Mouse (Mus musculus) lung, embryonic 15.5 days (tissue): ENCODE measurements at regions not wholly inside any gene's neighbourhood (a gene's known extent, or its start where the extent isn't known, plus 50 kb on each side); places are given as distances from the start of the nearest gene placed in this dataset.

Experiments used
- ATAC-seq: fragments of 200-750 bp; cut with Nextera tagmentation; 2 replicates; pipeline ENCODE4 v1.8.0; 2017; ENCODE audit warnings: moderate number of reproducible peaks, borderline replicate concordance; ENCODE audit not compliant: low FRiP score, low TSS enrichment; ENCODE audit errors: extremely low read depth
- H3K27ac ChIP-seq: fragments of 300-500 bp; sonication (generic); 2 replicates; pipeline ENCODE4 v1.5.1; 2015; ENCODE audit warnings: moderate library complexity, mild to moderate bottlenecking, inconsistent platforms
- H3K27me3 ChIP-seq: fragments of 300-500 bp; sonication (generic); 2 replicates; pipeline ENCODE4 v1.6.1; 2015; ENCODE audit warnings: inconsistent platforms
- H3K36me3 ChIP-seq: fragments of 300-500 bp; sonication (generic); 2 replicates; pipeline ENCODE4 v1.6.1; 2015; ENCODE audit warnings: inconsistent platforms
- H3K4me1 ChIP-seq: fragments of 300-500 bp; sonication (generic); 2 replicates; pipeline ENCODE4 v1.6.1; 2015; ENCODE audit warnings: inconsistent platforms
- H3K4me2 ChIP-seq: fragments of 300-500 bp; sonication (generic); 2 replicates; pipeline ENCODE4 v1.6.1; 2015; ENCODE audit warnings: inconsistent platforms, mild to moderate bottlenecking, moderate library complexity
- H3K4me3 ChIP-seq: fragments of 300-500 bp; sonication (generic); 2 replicates; pipeline ENCODE4 v1.5.1; 2015; ENCODE audit warnings: mild to moderate bottlenecking, inconsistent platforms
- H3K9ac ChIP-seq: fragments of 300-500 bp; sonication (generic); 2 replicates; pipeline ENCODE4 v1.6.1; 2015; ENCODE audit warnings: inconsistent platforms
- H3K9me3 ChIP-seq: fragments of 300-500 bp; sonication (generic); 2 replicates; pipeline ENCODE4 v1.6.1; 2016; ENCODE audit warnings: inconsistent platforms
- WGBS: fragments of 180-500 bp; shearing (Covaris S2); methylation state at CpG from one replicate; pipeline ENCODE4 v1.1.7; 2015; 5-methylcytosine and 5-hydroxymethylcytosine counted together

- no peak overlapping the region for H3K4me2 ChIP-seq
- H3K9ac ChIP-seq: no peak overlapping the region
- peaks cover 13% of the 10 kb centered on the region for H3K4me1 ChIP-seq
- no peaks in the 10 kb centered on the region for H3K9me3 ChIP-seq
- WGBS: 40% methylated on average over 14 of the region's 14 CpGs
- no peaks in the 10 kb centered on the region for H3K36me3 ChIP-seq
- no peak overlapping the region for H3K4me3 ChIP-seq
- H3K27ac ChIP-seq: peak overlapping the region; percentile 60
- no peaks in the 10 kb centered on the region for H3K27me3 ChIP-seq
- ATAC-seq: peak; percentile 40; the same call in 1 of the 2 replicates
Observed at GRCm38 (mm10) chr6:140297969-140298554, 125.8 kb upstream of the Plekha5 start.

- no peak for ATAC-seq
- Histone ChIP-seq H3K36me3 (no peaks in the 10 kb centered on the region), H3K4me1 (peaks cover 13% of the 10 kb centered on the region), H3K27ac (no peak overlapping the region), H3K4me2 (no peak overlapping the region), H3K4me3 (no peak overlapping the region), H3K9me3 (no peaks in the 10 kb centered on the region), H3K9ac (no peak overlapping the region), H3K27me3 (no peaks in the 10 kb centered on the region)
- WGBS: 69% methylated on average over 6 of the region's 6 CpGs
Observed at GRCm38 (mm10) chr6:140297561-140297960, 126.3 kb upstream of the Plekha5 start.

GRCm38 (mm10) chr6:140290109-140290508 is 133.7 kb upstream of the Plekha5 start:
- no peak overlapping the region for H3K9ac ChIP-seq
- no peaks in the 10 kb centered on the region for H3K4me1 ChIP-seq
- 67% methylated on average over 12 of the region's 13 CpGs for WGBS
- no peak for ATAC-seq
- no peak overlapping the region for H3K27ac ChIP-seq
- no peak overlapping the region for H3K4me2 ChIP-seq
- H3K27me3 ChIP-seq: no peaks in the 10 kb centered on the region
- H3K4me3 ChIP-seq: no peak overlapping the region
- H3K9me3 ChIP-seq: no peaks in the 10 kb centered on the region
- H3K36me3 ChIP-seq: no peaks in the 10 kb centered on the region

GRCm38 (mm10) chr6:140288799-140289198 is 135.1 kb upstream of the Plekha5 start:
- H3K4me3 ChIP-seq: no peak overlapping the region
- no peaks in the 10 kb centered on the region for H3K4me1 ChIP-seq
- no peaks in the 10 kb centered on the region for H3K27me3 ChIP-seq
- no peak overlapping the region for H3K27ac ChIP-seq
- no peaks in the 10 kb centered on the region for H3K9me3 ChIP-seq
- H3K36me3 ChIP-seq: no peaks in the 10 kb centered on the region
- no peak overlapping the region for H3K9ac ChIP-seq
- 46% methylated on average over 8 of the region's 8 CpGs for WGBS
- no peak overlapping the region for H3K4me2 ChIP-seq
- no peak for ATAC-seq

- no peak overlapping the region for H3K4me2 ChIP-seq
- WGBS: 58% methylated on average over 7 of the region's 7 CpGs
- ATAC-seq: no peak
- H3K36me3 ChIP-seq: no peaks in the 10 kb centered on the region
- no peak overlapping the region for H3K4me3 ChIP-seq
- H3K9me3 ChIP-seq: no peaks in the 10 kb centered on the region
- no peaks in the 10 kb centered on the region for H3K27me3 ChIP-seq
- H3K27ac ChIP-seq: no peak overlapping the region
- H3K4me1 ChIP-seq: peaks cover 15% of the 10 kb centered on the region
- no peak overlapping the region for H3K9ac ChIP-seq
Observed at GRCm38 (mm10) chr6:140282285-140282577, 141.6 kb upstream of the Plekha5 start.

GRCm38 (mm10) chr6:140281488-140282284 is 142.2 kb upstream of the Plekha5 start:
- WGBS: 66% methylated on average over 17 of the region's 17 CpGs
- Histone ChIP-seq H3K36me3 (no peaks in the 10 kb centered on the region), H3K4me2 (no peak overlapping the region), H3K27me3 (no peaks in the 10 kb centered on the region), H3K27ac (no peak overlapping the region), H3K9me3 (no peaks in the 10 kb centered on the region), H3K4me3 (no peak overlapping the region), H3K4me1 (peaks cover 15% of the 10 kb centered on the region), H3K9ac (no peak overlapping the region)
- ATAC-seq: no peak

GRCm38 (mm10) chr6:140280817-140281475 is 142.9 kb upstream of the Plekha5 start:
- H3K36me3 ChIP-seq: no peaks in the 10 kb centered on the region
- H3K9ac ChIP-seq: no peak overlapping the region
- no peak overlapping the region for H3K4me3 ChIP-seq
- 27% methylated on average over 8 of the region's 9 CpGs for WGBS
- no peaks in the 10 kb centered on the region for H3K27me3 ChIP-seq
- H3K9me3 ChIP-seq: no peaks in the 10 kb centered on the region
- no peak overlapping the region for H3K4me2 ChIP-seq
- peak; percentile 51; the same call in 1 of the 2 replicates for ATAC-seq
- no peak overlapping the region for H3K27ac ChIP-seq
- peaks cover 15% of the 10 kb centered on the region for H3K4me1 ChIP-seq

GRCm38 (mm10) chr6:140279736-140280370 is 144.0 kb upstream of the Plekha5 start:
- peak; percentile 27; the same call in 1 of the 2 replicates for ATAC-seq
- Histone ChIP-seq H3K36me3 (no peaks in the 10 kb centered on the region), H3K27me3 (no peaks in the 10 kb centered on the region), H3K9me3 (no peaks in the 10 kb centered on the region), H3K4me3 (no peak overlapping the region), H3K9ac (no peak overlapping the region), H3K4me2 (no peak overlapping the region), H3K27ac (no peak overlapping the region), H3K4me1 (peaks cover 15% of the 10 kb centered on the region)
- WGBS: 66% methylated on average over 8 of the region's 8 CpGs

GRCm38 (mm10) chr6:140278750-140279149 is 145.1 kb upstream of the Plekha5 start:
- 35% methylated on average over 5 of the region's 5 CpGs for WGBS
- Histone ChIP-seq H3K4me1 (peaks cover 15% of the 10 kb centered on the region), H3K36me3 (no peaks in the 10 kb centered on the region), H3K9me3 (no peaks in the 10 kb centered on the region), H3K4me3 (no peak overlapping the region), H3K27me3 (no peaks in the 10 kb centered on the region), H3K27ac (no peak overlapping the region), H3K4me2 (no peak overlapping the region), H3K9ac (no peak overlapping the region)
- ATAC-seq: no peak

- H3K4me2 ChIP-seq: no peak overlapping the region
Observed at GRCm38 (mm10) chr6:140270592-140270991, 153.3 kb upstream of the Plekha5 start.

GRCm38 (mm10) chr6:140268315-140269070 is 155.4 kb upstream of the Plekha5 start:
- Histone ChIP-seq H3K27ac (no peak overlapping the region), H3K4me1 (no peaks in the 10 kb centered on the region), H3K27me3 (no peaks in the 10 kb centered on the region), H3K36me3 (no peaks in the 10 kb centered on the region), H3K4me2 (no peak overlapping the region), H3K9ac (no peak overlapping the region), H3K4me3 (no peak overlapping the region), H3K9me3 (no peaks in the 10 kb centered on the region)
- ATAC-seq: no peak
- 34% methylated on average over 11 of the region's 11 CpGs for WGBS

More at GRCm38 (mm10) chr6:140270592-140270991, 153.3 kb upstream of the Plekha5 start:
- no peak for ATAC-seq
- no peak overlapping the region for H3K4me3 ChIP-seq
- H3K9me3 ChIP-seq: no peaks in the 10 kb centered on the region
- H3K4me1 ChIP-seq: no peaks in the 10 kb centered on the region
- WGBS: 84% methylated on average over 6 of the region's 6 CpGs
- H3K9ac ChIP-seq: no peak overlapping the region
- no peak overlapping the region for H3K27ac ChIP-seq
- no peaks in the 10 kb centered on the region for H3K36me3 ChIP-seq
- no peaks in the 10 kb centered on the region for H3K27me3 ChIP-seq
